Mouse (Mus musculus) embryonic facial prominence, embryonic 15.5 days (tissue): ENCODE measurements around the gene Ino80. TPM values are rescaled to one million over a fixed set of nuclear protein-coding genes. Genes with fewer than 3 reads are reported as not detected.

ENCODE experiments used
- ATAC-seq: fragments of 200-750 bp; cut with Nextera tagmentation; 2 replicates; pipeline ENCODE4 v1.8.0; 2017; ENCODE audit warnings: low read depth, moderate TSS enrichment; ENCODE audit not compliant: insufficient number of reproducible peaks, low FRiP score, low TSS enrichment
- H3K27ac ChIP-seq: fragments of 300-500 bp; sonication (generic); replicated peaks from 2 replicates; pipeline ENCODE4 v1.5.1; 2015; ENCODE audit warnings: mild to moderate bottlenecking, inconsistent platforms
- H3K27me3 ChIP-seq: fragments of 300-500 bp; sonication (generic); 2 replicates; pipeline ENCODE4 v1.6.1; 2015; ENCODE audit warnings: inconsistent platforms
- H3K36me3 ChIP-seq: fragments of 300-500 bp; sonication (generic); 2 replicates; pipeline ENCODE4 v1.6.1; 2015; ENCODE audit warnings: mild to moderate bottlenecking, inconsistent platforms
- H3K4me1 ChIP-seq: fragments of 300-500 bp; sonication (generic); 2 replicates; pipeline ENCODE4 v1.6.1; 2015; ENCODE audit warnings: inconsistent platforms
- H3K4me2 ChIP-seq: fragments of 300-500 bp; sonication (generic); replicated peaks from 2 replicates; pipeline ENCODE4 v1.6.1; 2015; ENCODE audit warnings: mild to moderate bottlenecking, inconsistent platforms
- H3K4me3 ChIP-seq: fragments of 300-500 bp; sonication (generic); replicated peaks from 2 replicates; pipeline ENCODE4 v1.5.1; 2015; ENCODE audit warnings: mild to moderate bottlenecking, inconsistent platforms
- H3K9ac ChIP-seq: fragments of 300-500 bp; sonication (generic); 2 replicates; pipeline ENCODE4 v1.6.1; 2015; ENCODE audit warnings: inconsistent platforms
- H3K9me3 ChIP-seq: fragments of 300-500 bp; sonication (generic); replicated peaks from 2 replicates; pipeline ENCODE4 v1.6.1; 2016; ENCODE audit warnings: inconsistent platforms
- WGBS: fragments of 180-500 bp; shearing (Covaris S2); methylation state at CpG from one replicate; pipeline ENCODE4 v1.1.7; 2015; 5-methylcytosine and 5-hydroxymethylcytosine counted together
- polyA plus RNA-seq: library from polyadenylated mRNA; unstranded; fragments of >200 nt; fragmentation: Nextera tagmentation; extraction: Ambion mirVana; gene quantifications from 2 replicates; pipeline ENCODE4 v1.2.1, GENCODE M21; 2015

The Ino80 gene
- polyA plus RNA-seq, 1 experiment from 2014 or later: 4.1 TPM

DNA sequence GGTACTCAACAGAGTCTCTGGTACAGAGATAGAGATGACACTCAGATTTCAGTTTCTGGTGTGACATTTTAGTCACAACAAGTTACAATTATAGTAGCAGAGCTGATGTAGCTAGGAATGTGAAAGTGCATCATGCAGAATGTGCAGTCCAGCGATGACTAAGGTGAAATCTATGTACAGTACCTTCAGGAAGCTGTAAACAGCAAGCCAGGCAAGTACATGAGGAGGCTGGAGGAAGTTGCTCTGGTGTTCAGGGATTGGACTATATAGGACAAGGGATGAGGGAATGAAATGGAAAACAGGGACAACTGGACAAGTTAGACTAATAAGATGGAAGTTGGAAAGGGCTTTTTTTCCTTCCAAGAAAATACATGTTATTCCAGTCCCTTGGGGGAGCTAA, 89.2 kb downstream of the Ino80 start:
- H3K9ac ChIP-seq: no peak overlapping the region
- 86% methylated on average over 1 of the region's 1 CpGs for WGBS
- H3K9me3 ChIP-seq: no peaks in the 10 kb centered on the region
- no peaks in the 10 kb centered on the region for H3K4me1 ChIP-seq
- no peak overlapping the region for H3K4me2 ChIP-seq
- no peak for ATAC-seq
- no peak overlapping the region for H3K27ac ChIP-seq
- no peaks in the 10 kb centered on the region for H3K27me3 ChIP-seq
- H3K4me3 ChIP-seq: no peak overlapping the region
- peaks cover 34% of the 10 kb centered on the region for H3K36me3 ChIP-seq

DNA sequence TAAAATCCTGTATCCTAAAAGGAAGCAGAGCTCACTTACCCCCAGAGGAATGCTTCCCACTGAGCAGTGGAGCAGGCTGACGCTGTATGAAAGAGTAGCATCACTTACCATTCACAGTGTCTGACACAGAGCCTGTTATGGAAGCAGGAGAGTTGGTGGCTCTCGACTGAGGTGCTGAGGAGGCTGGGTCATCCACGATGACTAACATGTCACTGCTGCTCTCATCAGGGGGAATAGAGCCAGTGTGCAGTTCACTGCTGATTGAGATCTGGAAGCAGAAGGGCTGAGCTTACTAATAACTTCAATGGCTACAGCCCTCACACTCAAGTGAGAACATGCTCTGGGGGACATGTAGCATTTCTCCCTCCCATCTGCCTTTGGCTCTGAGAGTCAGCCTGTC, 98.0 kb downstream of the Ino80 start:
- H3K27me3 ChIP-seq: no peaks in the 10 kb centered on the region
- peaks cover 76% of the 10 kb centered on the region for H3K36me3 ChIP-seq
- no peak overlapping the region for H3K4me2 ChIP-seq
- no peak overlapping the region for H3K4me3 ChIP-seq
- no peak for ATAC-seq
- no peaks in the 10 kb centered on the region for H3K9me3 ChIP-seq
- 83% methylated on average over 3 of the region's 3 CpGs for WGBS
- H3K27ac ChIP-seq: no peak overlapping the region
- no peaks in the 10 kb centered on the region for H3K4me1 ChIP-seq
- H3K9ac ChIP-seq: no peak overlapping the region

DNA sequence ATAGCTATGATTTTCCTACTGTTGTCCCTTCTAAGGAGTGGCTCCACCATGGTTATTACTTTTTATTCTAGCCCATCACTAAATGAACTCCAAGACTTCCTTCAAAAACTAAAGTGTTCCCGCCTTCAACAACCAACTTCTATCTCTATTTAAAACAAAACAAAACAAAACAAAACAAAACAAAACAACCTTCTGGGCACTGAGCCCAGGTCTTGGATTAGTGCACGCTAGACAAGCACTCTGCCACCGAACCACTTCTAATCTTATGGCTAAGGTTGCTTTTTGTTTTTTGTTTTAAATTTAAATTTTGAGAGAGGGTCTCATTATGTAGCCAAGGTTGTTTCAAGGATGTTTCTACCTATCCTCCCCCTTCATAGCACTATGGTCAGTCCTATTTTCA, 99.7 kb downstream of the Ino80 start:
- WGBS: 84% methylated on average over 3 of the region's 3 CpGs
- Histone ChIP-seq H3K27ac (no peak overlapping the region), H3K27me3 (no peaks in the 10 kb centered on the region), H3K9me3 (no peaks in the 10 kb centered on the region), H3K4me2 (no peak overlapping the region), H3K4me1 (no peaks in the 10 kb centered on the region), H3K4me3 (no peak overlapping the region), H3K9ac (no peak overlapping the region), H3K36me3 (peaks cover 82% of the 10 kb centered on the region)
- no peak for ATAC-seq

DNA sequence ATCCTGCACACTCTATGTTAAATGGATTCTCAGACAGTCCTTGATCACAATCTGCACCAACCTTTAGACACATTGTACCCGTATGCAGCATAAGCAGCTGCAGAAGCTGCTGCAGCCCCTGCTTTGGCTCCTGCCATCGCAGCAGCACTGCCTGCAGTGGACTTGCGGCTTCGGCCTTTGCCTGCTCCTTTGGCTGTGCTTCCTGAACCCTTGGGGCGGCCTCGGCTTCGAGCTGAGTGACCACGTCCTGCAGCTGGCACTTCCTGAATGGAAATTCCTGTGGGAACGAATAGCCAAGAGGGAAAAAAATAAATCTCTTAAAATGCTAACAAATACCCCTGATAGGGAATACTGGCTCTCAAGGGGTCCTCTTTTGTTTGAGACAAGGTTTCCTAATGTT, 100.2 kb downstream of the Ino80 start:
- no peaks in the 10 kb centered on the region for H3K27me3 ChIP-seq
- no peaks in the 10 kb centered on the region for H3K4me1 ChIP-seq
- H3K9ac ChIP-seq: no peak overlapping the region
- no peaks in the 10 kb centered on the region for H3K9me3 ChIP-seq
- WGBS: 82% methylated on average over 9 of the region's 9 CpGs
- no peak overlapping the region for H3K4me3 ChIP-seq
- no peak overlapping the region for H3K27ac ChIP-seq
- H3K4me2 ChIP-seq: no peak overlapping the region
- peaks cover 84% of the 10 kb centered on the region for H3K36me3 ChIP-seq
- ATAC-seq: no peak

DNA sequence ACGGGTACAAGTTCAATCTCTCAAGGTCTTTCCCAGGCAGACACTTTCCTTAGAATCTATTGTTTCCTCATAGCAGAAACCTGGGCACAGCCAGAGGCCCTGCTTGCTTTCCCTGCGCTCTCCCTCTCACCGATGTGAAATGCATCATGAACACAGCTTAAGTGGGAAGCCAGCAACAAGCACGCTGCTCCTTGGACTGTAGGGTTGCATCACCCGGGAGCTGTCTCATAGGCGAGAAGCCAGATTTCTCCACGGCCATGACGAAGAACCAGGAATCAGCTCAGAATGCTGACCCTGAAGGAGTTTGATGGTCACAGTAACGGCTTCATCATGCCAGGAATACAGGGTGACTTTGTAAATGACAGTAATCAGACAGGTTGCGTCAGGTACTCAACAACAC, 107.4 kb downstream of the Ino80 start:
- Histone ChIP-seq H3K36me3 (peaks cover 49% of the 10 kb centered on the region), H3K4me3 (no peak overlapping the region), H3K9me3 (no peaks in the 10 kb centered on the region), H3K4me2 (no peak overlapping the region), H3K27ac (no peak overlapping the region), H3K27me3 (no peaks in the 10 kb centered on the region), H3K4me1 (no peaks in the 10 kb centered on the region), H3K9ac (no peak overlapping the region)
- 90% methylated on average over 10 of the region's 10 CpGs for WGBS
- no peak for ATAC-seq

DNA sequence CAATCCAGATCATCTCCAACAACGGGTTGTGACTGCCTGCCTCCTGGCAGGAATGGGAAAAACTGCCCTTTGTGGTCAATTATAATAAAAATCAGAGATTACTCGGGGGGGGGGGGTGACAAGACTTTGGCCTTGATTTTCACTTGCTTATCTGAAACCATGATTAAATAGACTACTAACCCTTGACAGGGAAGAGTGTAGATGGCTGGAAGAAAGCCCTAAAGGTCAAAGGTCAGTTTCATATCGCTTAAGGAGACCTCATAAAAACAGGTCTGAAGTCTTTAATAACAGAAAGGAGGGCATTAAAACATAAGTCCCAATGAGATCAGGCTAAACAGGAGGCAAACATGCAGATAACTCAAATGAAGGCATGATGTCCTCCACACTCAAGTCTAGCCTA, 110.1 kb downstream of the Ino80 start:
- Histone ChIP-seq H3K27ac (no peak overlapping the region), H3K36me3 (peaks cover 24% of the 10 kb centered on the region), H3K4me3 (no peak overlapping the region), H3K4me1 (no peaks in the 10 kb centered on the region), H3K9ac (no peak overlapping the region), H3K27me3 (no peaks in the 10 kb centered on the region), H3K9me3 (no peaks in the 10 kb centered on the region), H3K4me2 (no peak overlapping the region)
- ATAC-seq: no peak
- WGBS: 72% methylated on average over 3 of the region's 3 CpGs

DNA sequence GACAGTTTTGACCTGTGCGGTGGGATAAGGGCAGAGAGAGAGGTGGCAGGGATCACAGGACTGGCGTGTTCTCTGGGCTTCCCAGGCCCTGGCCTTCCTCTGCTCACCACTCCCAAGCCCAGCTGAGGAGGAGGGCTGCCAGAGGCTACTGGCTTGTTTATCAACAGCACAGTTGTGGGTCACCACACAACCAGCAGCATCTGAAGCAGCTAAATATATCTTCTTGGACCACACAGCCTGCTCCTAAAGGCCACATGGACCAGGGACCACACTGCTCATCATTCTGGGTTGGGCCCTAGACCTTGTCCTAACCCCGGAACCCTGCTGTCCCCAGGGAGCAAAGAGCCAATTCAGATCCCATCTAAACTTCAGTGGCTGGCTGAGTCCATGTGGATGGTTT, 112.5 kb downstream of the Ino80 start:
- Histone ChIP-seq H3K27me3 (no peaks in the 10 kb centered on the region), H3K36me3 (0 out of 2 replicates have a peak, but pooled peaks cover 4% of the 10 kb centered on the region), H3K4me2 (no peak overlapping the region), H3K27ac (no peak overlapping the region), H3K9me3 (no peaks in the 10 kb centered on the region), H3K4me3 (no peak overlapping the region), H3K9ac (no peak overlapping the region), H3K4me1 (no peaks in the 10 kb centered on the region)
- WGBS: 70% methylated on average over 3 of the region's 3 CpGs
- ATAC-seq: peak; percentile 62

DNA sequence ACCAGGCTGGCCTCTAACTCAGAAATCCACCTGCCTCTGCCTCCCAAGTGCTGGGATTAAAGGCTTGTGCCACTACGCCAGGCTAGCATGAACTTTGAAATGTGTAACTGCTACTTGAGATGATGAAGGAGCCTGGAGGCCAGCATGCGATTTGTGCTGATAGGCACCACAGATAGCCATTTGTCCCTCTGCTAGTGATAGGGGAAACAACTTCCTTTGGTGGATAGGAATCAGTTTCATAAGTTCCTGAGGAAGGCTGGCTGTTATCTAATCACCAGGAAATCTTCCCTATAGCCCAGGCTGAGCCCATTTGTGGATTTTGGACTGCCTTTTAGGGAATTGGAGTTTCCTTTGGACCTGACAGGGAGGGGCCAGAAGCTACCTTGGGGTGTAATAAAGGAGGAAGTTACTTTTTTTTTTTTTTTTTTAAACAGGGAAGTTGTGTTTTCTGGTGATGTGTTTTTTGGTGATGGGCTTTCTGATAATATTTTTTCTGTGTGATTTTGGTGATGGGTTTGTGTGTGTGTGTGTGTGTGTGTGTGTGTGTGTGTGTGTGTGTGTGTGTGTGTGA, 117.7 kb downstream of the Ino80 start:
- Histone ChIP-seq H3K27ac (no peak overlapping the region), H3K9ac (no peak overlapping the region), H3K36me3 (no peaks in the 10 kb centered on the region), H3K27me3 (no peaks in the 10 kb centered on the region), H3K4me1 (no peaks in the 10 kb centered on the region), H3K9me3 (no peaks in the 10 kb centered on the region), H3K4me2 (no peak overlapping the region), H3K4me3 (no peak overlapping the region)
- ATAC-seq: no peak
- WGBS: 78% methylated on average over 2 of the region's 2 CpGs

DNA sequence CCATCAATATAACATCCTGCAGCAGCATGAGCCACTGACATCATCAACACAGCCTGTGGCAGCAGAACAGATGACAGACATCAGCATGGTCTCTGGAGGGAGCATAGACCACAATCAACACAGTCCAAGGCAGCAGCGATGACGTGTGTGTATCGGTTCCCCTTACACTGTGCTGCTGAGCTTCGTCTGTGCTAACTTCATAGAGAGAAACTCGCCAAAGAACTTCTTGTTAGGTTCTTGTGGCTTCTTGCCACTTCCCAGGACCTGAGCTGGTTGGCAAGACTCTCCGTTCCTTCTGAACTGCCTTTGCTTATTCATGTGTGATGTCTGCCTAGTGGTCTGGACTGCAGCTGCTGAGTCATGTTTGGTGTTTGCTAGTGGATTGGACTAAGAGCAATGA, 119.2 kb downstream of the Ino80 start:
- H3K36me3 ChIP-seq: no peaks in the 10 kb centered on the region
- no peaks in the 10 kb centered on the region for H3K9me3 ChIP-seq
- H3K4me1 ChIP-seq: no peaks in the 10 kb centered on the region
- no peaks in the 10 kb centered on the region for H3K27me3 ChIP-seq
- ATAC-seq: no peak
- H3K27ac ChIP-seq: no peak overlapping the region
- H3K9ac ChIP-seq: no peak overlapping the region
- H3K4me2 ChIP-seq: no peak overlapping the region
- 83% methylated on average over 6 of the region's 6 CpGs for WGBS
- H3K4me3 ChIP-seq: no peak overlapping the region

DNA sequence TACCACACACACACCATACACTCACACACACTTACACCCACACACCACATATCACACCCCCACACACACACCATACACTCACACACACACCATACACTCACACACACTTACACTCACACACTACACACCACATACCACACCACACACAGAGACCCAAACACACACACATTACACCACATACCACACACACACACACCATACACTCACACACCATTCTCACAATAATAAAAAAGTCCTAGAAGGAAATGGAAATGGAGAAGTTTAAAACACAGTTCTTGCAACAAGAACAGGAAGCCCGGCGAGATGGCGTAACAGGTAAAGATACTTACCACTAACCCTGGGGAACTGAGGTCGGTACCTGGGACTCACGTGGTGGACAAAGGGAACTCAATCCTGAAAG, 120.7 kb downstream of the Ino80 start:
- no peak for ATAC-seq
- no peak overlapping the region for H3K4me3 ChIP-seq
- H3K4me1 ChIP-seq: no peaks in the 10 kb centered on the region
- H3K27ac ChIP-seq: no peak overlapping the region
- H3K9ac ChIP-seq: no peak overlapping the region
- no peaks in the 10 kb centered on the region for H3K9me3 ChIP-seq
- no peaks in the 10 kb centered on the region for H3K27me3 ChIP-seq
- H3K36me3 ChIP-seq: no peaks in the 10 kb centered on the region
- 90% methylated on average over 5 of the region's 5 CpGs for WGBS
- no peak overlapping the region for H3K4me2 ChIP-seq

DNA sequence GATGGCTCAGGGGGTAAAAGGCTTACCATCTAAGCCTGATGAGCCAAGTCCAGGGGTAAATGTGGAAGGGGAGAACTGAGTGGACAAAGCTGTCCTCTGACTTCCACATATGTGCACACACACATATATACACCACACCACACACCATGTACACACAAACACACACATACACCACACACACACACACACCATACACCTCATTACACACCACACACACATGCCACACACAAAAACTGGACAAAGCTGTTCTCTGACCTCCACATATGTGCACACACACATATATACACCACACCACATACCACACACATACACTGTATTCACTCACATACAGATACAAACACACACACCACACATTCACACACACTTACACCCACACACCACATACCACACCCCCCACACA, 121.2 kb downstream of the Ino80 start:
- Histone ChIP-seq H3K4me3 (no peak overlapping the region), H3K27me3 (no peaks in the 10 kb centered on the region), H3K4me2 (no peak overlapping the region), H3K9me3 (no peaks in the 10 kb centered on the region), H3K27ac (no peak overlapping the region), H3K36me3 (no peaks in the 10 kb centered on the region), H3K9ac (no peak overlapping the region), H3K4me1 (no peaks in the 10 kb centered on the region)
- ATAC-seq: no peak

DNA sequence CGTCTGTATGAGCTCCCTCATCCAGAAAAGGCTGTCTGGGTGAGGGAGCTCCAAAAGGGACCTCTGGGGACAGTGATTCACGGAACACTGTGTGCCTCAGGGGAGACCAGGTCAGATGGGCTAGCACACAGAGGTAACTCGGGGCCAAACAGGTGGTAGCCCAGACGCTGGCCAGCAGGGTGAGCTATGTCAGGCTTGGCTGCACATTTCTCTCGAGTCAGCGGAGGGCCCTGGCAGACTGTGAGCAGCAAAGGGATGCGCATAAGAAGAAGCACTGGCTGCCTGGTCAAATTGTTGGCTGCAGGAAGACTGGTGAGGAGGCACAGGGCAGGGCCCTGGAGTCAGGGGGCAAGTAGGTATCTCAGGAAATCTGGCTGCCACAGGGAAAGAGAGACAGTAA, 121.8 kb downstream of the Ino80 start:
- 23% methylated on average over 7 of the region's 7 CpGs for WGBS
- H3K4me3 ChIP-seq: no peak overlapping the region
- no peak for ATAC-seq
- H3K4me2 ChIP-seq: no peak overlapping the region
- peaks cover 5% of the 10 kb centered on the region; the same call in 1 of the 2 replicates for H3K4me1 ChIP-seq
- no peaks in the 10 kb centered on the region for H3K27me3 ChIP-seq
- no peaks in the 10 kb centered on the region for H3K36me3 ChIP-seq
- no peak overlapping the region for H3K27ac ChIP-seq
- H3K9ac ChIP-seq: no peak overlapping the region
- no peaks in the 10 kb centered on the region for H3K9me3 ChIP-seq
